Mouse (Mus musculus): ENCODE data around the gene Stn1.

The Stn1 gene

GRCm38 (mm10) chr19:47538801-47539200 lies 1.5 kb upstream of the Stn1 start:
- peak; percentile 48 to 66 for DNase-seq

GRCm38 (mm10) chr19:47537879-47538278 lies 572 bp upstream of the Stn1 start:
- DNase-seq = no peak

- DNase-seq = peak; percentile 98
These were observed 597 bp downstream of the Stn1 start for GRCm38 (mm10) chr19:47536521-47537299.

DNA sequence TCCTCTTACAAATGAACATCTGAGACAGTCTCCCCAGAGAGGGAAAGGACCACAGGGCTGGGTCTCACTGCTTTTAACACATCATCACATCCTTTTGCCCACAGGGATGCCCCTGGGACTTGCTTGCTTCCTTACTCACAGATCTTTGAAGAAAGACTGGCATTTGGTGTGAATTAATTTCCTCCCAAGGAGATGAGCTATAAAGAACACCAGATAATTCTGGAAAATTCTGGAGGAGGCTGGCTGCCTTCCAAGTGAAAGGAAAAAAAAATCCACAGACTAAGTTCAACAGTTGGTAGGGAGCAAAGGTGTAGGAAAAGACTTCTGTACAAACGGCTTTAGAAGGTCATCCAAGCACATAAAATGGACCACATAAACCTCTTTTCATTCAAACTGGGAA lies 3.2 kb downstream of the Stn1 start:
- no peak for DNase-seq

GRCm38 (mm10) chr19:47532449-47532848 lies 4.9 kb downstream of the Stn1 start:
- no peak for DNase-seq

DNA sequence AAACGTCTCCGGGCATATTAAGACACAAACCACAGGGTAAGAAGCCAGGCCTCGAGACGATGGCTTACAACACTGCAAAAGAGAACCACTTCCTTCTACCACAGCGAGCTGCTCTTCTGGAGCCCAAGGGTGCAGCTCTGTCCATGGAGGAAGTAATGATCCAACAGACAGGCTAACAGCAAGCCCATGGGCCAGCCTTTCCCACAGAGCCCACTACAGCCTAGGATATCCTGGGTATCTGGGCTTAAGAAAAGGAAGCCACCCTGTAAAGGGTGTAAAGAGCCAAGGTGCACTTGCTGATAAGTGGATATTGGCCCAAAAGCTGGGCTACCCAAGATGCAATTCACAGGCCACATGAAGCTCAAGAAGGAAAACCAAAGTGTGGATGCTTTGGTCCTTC lies 6.0 kb downstream of the Stn1 start:
- DNase-seq = no peak

GRCm38 (mm10) chr19:47526239-47526986 lies 10.9 kb downstream of the Stn1 start:
- DNase-seq = peak; percentile 44 to 58

GRCm38 (mm10) chr19:47524905-47525304 lies 12.4 kb downstream of the Stn1 start:
- DNase-seq = peak in 1 of 2 experiments; percentile 39

DNA sequence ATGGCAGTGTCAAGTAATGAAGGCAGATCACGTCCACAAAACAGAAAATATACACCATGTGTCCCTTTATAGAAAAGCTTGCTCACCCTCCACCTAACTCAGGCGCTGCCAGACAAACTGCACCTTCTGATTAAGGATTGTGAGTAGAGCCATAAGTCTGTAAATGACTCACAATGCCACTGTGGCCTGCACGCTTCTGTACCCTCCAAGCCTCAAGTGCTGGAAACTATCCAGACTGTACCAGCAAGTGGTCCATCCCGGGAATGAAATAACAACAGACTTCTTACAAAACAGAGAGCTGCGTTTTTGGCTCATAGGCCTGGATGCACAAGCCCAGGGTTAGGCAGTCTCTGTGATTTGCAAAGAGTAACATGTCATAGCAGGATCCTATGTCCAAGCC lies 15.9 kb downstream of the Stn1 start:
- DNase-seq = no peak

GRCm38 (mm10) chr19:47519163-47519893 lies 18.0 kb downstream of the Stn1 start:
- no peak for DNase-seq

- DNase-seq = no peak
These were observed 18.7 kb downstream of the Stn1 start for GRCm38 (mm10) chr19:47518475-47519162.

DNA sequence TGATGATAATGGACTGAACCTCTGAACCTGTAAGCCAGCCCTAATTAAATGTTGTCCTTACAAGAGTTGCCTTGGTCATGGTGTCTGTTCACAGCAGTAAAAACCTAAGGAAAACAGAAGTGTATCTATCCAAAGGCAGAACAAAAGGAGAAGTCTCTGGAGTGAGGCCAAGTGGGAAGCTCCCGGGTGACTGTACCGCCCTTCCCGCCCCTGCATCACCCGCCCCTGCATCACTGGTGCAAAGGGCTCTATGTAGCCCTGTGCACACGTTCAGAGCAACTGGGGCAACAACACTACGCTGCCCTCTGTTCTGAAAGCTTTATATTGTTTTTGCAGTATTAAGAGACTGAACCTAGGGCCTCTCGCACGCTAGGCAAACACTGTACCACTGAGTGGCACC lies 19.7 kb downstream of the Stn1 start:
- no peak for DNase-seq

GRCm38 (mm10) chr19:47516879-47517278 lies 20.4 kb downstream of the Stn1 start:
- no peak for DNase-seq

GRCm38 (mm10) chr19:47515091-47515490 lies 22.2 kb downstream of the Stn1 start:
- no peak for DNase-seq

DNA sequence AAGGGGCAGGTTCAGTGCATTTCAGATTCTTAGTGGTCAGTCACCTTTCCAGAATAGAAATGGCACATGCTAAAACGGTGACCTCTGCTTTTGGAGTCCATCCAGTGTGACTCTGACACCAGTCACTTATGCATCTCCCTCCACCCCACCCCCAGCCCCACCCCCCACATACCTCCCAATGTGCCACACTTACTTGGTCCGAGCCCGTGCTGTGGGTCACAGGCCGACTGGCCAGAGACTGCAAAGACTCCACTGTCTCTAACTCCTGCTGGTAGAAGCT lies 23.7 kb downstream of the Stn1 start:
- no peak for DNase-seq

DNA sequence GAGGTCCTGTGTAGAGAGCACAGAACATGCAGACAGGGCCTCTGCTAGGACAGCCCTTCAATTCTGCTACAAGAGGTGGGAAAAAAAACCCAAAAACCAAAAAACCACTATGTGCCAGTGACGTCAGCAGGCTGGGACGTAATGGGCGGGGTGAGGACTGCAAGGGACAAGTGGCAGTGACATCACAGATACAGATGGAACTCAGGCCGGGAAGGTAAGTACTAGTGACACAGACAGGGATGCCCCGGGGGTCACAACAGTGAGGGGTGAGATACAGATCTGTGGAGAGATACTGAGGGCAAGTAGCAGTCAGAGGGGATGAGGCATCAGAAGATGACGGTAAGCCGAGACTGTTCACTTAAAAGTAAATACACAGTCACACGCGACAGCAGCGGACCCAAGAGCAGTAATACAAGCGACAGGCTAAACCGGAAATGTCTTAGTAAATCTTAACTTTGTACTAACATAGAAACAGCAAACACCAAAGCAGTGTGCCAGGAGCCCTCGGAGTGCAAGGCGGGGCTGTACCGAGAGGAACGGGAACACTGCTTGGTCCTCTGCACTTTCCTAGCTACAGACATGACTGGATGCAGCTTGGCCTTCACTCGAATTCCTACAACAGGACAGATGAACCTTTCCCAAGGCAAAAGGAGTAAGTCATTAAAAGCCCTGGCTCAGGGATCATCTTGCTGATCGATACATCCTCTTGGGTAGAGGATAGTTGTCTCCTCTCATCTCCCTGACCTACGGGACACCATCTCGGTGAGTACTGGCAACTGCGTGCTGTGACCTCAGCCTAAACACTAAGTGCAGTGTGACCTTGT lies 24.3 kb downstream of the Stn1 start:
- DNase-seq = no peak

- DNase-seq = no peak
These were observed 25.3 kb downstream of the Stn1 start for GRCm38 (mm10) chr19:47511958-47512357.

- peak in 1 of 2 experiments; percentile 45 for DNase-seq
These were observed 26.0 kb downstream of the Stn1 start for GRCm38 (mm10) chr19:47511294-47511675.

DNA sequence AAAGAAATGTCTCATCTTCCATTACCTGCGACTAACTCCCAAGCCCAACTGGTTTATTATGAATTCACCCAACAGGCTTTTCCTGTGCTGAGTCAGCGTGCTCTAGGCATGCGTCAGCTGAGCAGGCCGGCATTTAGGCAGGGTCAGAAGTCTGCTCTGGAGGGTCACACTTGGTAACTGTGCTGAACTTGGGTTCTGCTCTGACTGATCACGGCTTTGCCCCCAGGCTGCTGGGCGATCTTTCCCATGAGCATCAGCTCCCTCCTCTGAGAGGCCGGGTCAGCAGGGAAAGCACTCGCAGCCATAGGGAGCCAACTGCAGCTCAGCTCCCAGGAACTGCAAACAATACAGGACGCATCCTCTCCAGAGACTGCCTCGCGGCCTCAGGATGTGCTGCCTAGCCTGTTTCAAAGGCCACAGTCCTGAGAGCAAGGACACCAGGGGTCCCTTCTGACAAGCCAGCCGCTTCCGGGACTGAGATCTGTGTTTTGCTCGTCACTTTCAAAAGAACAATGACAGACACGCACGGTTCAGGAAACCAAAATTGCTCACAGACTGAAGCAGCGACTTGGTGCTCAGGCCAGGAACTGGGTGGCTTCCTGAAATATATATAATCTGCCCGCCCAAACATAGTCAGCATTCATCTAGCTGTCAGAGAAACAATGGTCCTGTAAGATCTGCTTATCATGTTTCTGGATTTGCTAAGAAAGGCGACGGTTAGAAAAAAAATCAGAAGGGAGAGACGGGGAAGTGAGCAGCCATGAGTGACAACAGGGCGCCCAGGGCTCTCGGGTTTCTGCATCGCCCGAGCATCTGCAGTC lies 26.6 kb downstream of the Stn1 start:
- DNase-seq = peak; percentile 54 to 68

DNA sequence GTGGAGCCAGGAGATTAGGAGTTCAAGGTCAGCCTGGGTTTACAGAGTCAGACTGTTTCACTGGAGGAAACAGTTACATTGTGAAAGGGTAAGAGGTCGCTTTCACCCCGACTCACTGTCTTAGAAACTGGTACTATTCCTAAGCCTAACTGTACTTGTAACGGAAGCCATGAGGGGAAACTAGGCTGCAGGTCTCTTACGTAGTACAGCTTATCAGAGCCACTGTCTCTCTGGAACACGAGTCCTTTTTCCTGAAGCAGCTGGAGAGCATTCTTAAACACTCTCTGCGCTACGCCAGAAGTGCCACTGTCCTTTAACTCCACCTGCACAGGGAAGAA lies 27.2 kb downstream of the Stn1 start:
- no peak for DNase-seq

GRCm38 (mm10) chr19:47508771-47509281 lies 28.5 kb downstream of the Stn1 start:
- no peak for DNase-seq
